Mouse (Mus musculus): ENCODE results near the gene Smim17. TPM values are rescaled to one million over a fixed set of nuclear protein-coding genes. Genes with fewer than 3 reads are reported as not detected.
"Not testable (repeated sequence)": the region's sequence is repeated elsewhere in the genome, so short reads cannot be mapped to it uniquely, and the experiment has no call there.

Smim17 gene
- polyA plus RNA-seq, 2 experiments: 0.42 TPM; not detected in 1

- no peak within 1 kb of the TSS for H3K27ac ChIP-seq
- H3K4me1 ChIP-seq (replicated peaks; ENCODE audit: control insufficient read depth in 2 of 2, insufficient read depth in 2 of 2, low read length in 1 of 2): no peaks in the 10 kb centered on the region
- H3K4me2 ChIP-seq (ENCODE audit: low read depth): no peak within 1 kb of the TSS
- H3K4me3 ChIP-seq (ENCODE audit: insufficient read depth in 1 of 2, low read depth in 2 of 2, low read length in 2 of 2): no peak within 1 kb of the TSS
- DNase-seq (ENCODE audit: low read depth in 3 of 3, low spot score in 3 of 3) (no peak), ATAC-seq (ENCODE audit: insufficient read depth) (no peak)
- TF ChIP-seq EP300 (IDR thresholded peaks at IDR 0.05; ENCODE audit: low read depth): no peak
- no peak for TF ChIP-seq CTCF (IDR thresholded peaks at IDR 0.05; ENCODE audit: low read depth)
- no peaks in the 10 kb centered on the region for H3K27me3 ChIP-seq (ENCODE audit: control insufficient read depth, insufficient read depth, low read length)
- no peaks in the 10 kb centered on the region for H3K9me3 ChIP-seq (ENCODE audit: control insufficient read depth, low read length)
- H3K9ac ChIP-seq (replicated peaks): no peak within 1 kb of the TSS
- no peaks in the 10 kb centered on the region for H3K36me3 ChIP-seq (replicated peaks; ENCODE audit: control insufficient read depth, insufficient read depth, low read depth)
Observed at GRCm38 (mm10) chr7:6466951-6467350, 68.4 kb downstream of the Smim17 start, which contains the start of gene Olfr1346. Gene Olfr1346, plus strand, starts transcription at chr7:6467101.

DNA sequence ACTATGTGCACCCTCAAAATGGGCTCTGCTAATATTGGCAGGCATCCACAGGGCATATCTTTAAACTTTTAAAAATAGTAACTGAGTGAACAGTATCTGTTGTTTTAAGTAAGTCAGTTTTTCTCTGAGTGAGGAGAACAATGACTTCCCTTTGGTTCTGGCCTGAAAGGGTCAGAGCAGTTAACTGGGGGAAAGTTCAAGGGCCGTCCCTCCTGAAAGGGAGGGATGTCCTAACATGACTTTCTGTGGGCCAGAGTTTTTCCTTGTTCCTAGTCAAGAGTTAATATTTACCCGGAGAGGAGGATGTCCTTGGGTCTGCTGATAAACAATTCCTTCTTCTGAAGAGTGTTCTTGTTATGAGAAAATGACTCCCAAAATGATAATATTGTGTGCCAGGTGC lies 79.1 kb downstream of the Smim17 start:
- not testable (repeated sequence) for H3K27ac ChIP-seq; DNase-seq (ENCODE audit: low read depth in 3 of 3, low spot score in 3 of 3); H3K4me1 ChIP-seq (replicated peaks; ENCODE audit: control insufficient read depth in 2 of 2, insufficient read depth in 2 of 2, low read length in 1 of 2); ATAC-seq (ENCODE audit: insufficient read depth); H3K36me3 ChIP-seq (replicated peaks; ENCODE audit: control insufficient read depth, insufficient read depth, low read depth); H3K4me3 ChIP-seq (ENCODE audit: insufficient read depth in 1 of 2, low read depth in 2 of 2, low read length in 2 of 2); H3K9me3 ChIP-seq (ENCODE audit: control insufficient read depth, low read length); H3K4me2 ChIP-seq (ENCODE audit: low read depth); H3K9ac ChIP-seq (replicated peaks); H3K27me3 ChIP-seq (ENCODE audit: control insufficient read depth, insufficient read depth, low read length)
- 49% methylated on average over 2 of the region's 2 CpGs for WGBS (ENCODE audit: insufficient replicate concordance)

Other genes starting within 250 kb of the Smim17 start
- gene Zfp787, start 242.7 kb upstream of the Smim17 start, polyA plus RNA-seq (2012; rRNA removed): 11.6 and 12.5 TPM in 2 replicates
- gene Zfp787, start 242.7 kb upstream of the Smim17 start, polyA plus RNA-seq (2014; fragmentation: Nextera tagmentation; extraction: Ambion mirVana): 6.7 and 6.9 TPM in 2 replicates
- gene Zfp444, start 226.5 kb upstream of the Smim17 start, polyA plus RNA-seq (2012; rRNA removed): 10.1 and 13.8 TPM in 2 replicates
- 15.0 and 16.3 TPM in 2 replicates for gene Zfp444, start 226.5 kb upstream of the Smim17 start, polyA plus RNA-seq (2014; fragmentation: Nextera tagmentation; extraction: Ambion mirVana)
- gene Galp, start 201.6 kb upstream of the Smim17 start, polyA plus RNA-seq (2012; rRNA removed): not detected in 2 replicates
- gene Galp, start 201.6 kb upstream of the Smim17 start, polyA plus RNA-seq (2014; fragmentation: Nextera tagmentation; extraction: Ambion mirVana): not detected in 2 replicates
- not detected in 2 replicates for gene Zscan5b, start 176.4 kb upstream of the Smim17 start, polyA plus RNA-seq (2012; rRNA removed)
- gene Zscan5b, start 176.4 kb upstream of the Smim17 start, polyA plus RNA-seq (2014; fragmentation: Nextera tagmentation; extraction: Ambion mirVana): not detected in 2 replicates
- gene Epp13, start 146.0 kb upstream of the Smim17 start, polyA plus RNA-seq (2012; rRNA removed): not detected in 2 replicates
- gene Epp13, start 146.0 kb upstream of the Smim17 start, polyA plus RNA-seq (2014; fragmentation: Nextera tagmentation; extraction: Ambion mirVana): not detected in 2 replicates
- 1.7 and 2.2 TPM in 2 replicates for gene Zfp667, start 112.1 kb upstream of the Smim17 start, polyA plus RNA-seq (2012; rRNA removed)
- 5.3 and 6.6 TPM in 2 replicates for gene Zfp667, start 112.1 kb upstream of the Smim17 start, polyA plus RNA-seq (2014; fragmentation: Nextera tagmentation; extraction: Ambion mirVana)
- gene Zfp583, start 67.4 kb upstream of the Smim17 start, polyA plus RNA-seq (2012; rRNA removed): 0.73 and 0.79 TPM in 2 replicates
- gene Zfp583, start 67.4 kb upstream of the Smim17 start, polyA plus RNA-seq (2014; fragmentation: Nextera tagmentation; extraction: Ambion mirVana): 0.54 and 0.88 TPM in 2 replicates
- gene Gm3854, start 55.0 kb upstream of the Smim17 start, polyA plus RNA-seq (2012; rRNA removed): 0.13 and 0.20 TPM in 2 replicates
- gene Gm3854, start 55.0 kb upstream of the Smim17 start, polyA plus RNA-seq (2014; fragmentation: Nextera tagmentation; extraction: Ambion mirVana): 0.06 and 0.16 TPM in 2 replicates
- 0.23 and 0.67 TPM in 2 replicates for gene Zfp78, start 35.4 kb upstream of the Smim17 start, polyA plus RNA-seq (2012; rRNA removed)
- 0.76 and 0.83 TPM in 2 replicates for gene Zfp78, start 35.4 kb upstream of the Smim17 start, polyA plus RNA-seq (2014; fragmentation: Nextera tagmentation; extraction: Ambion mirVana)
- 0.63 and 1.0 TPM in 2 replicates for gene Zfp28, start 15.4 kb upstream of the Smim17 start, polyA plus RNA-seq (2012; rRNA removed)
- gene Zfp28, start 15.4 kb upstream of the Smim17 start, polyA plus RNA-seq (2014; fragmentation: Nextera tagmentation; extraction: Ambion mirVana): 0.91 and 1.2 TPM in 2 replicates
- gene Gm20715, start 11.6 kb downstream of the Smim17 start, polyA plus RNA-seq (2012; rRNA removed): not detected in 2 replicates
- gene Gm20715, start 11.6 kb downstream of the Smim17 start, polyA plus RNA-seq (2014; fragmentation: Nextera tagmentation; extraction: Ambion mirVana): not detected in 2 replicates
- gene Olfr1344, start 40.0 kb downstream of the Smim17 start, polyA plus RNA-seq (2012; rRNA removed): not detected in 2 replicates
- gene Olfr1344, start 40.0 kb downstream of the Smim17 start, polyA plus RNA-seq (2014; fragmentation: Nextera tagmentation; extraction: Ambion mirVana): not detected in 2 replicates
- not detected in 2 replicates for gene Olfr1336, start 57.5 kb downstream of the Smim17 start, polyA plus RNA-seq (2012; rRNA removed)
- gene Olfr1336, start 57.5 kb downstream of the Smim17 start, polyA plus RNA-seq (2014; fragmentation: Nextera tagmentation; extraction: Ambion mirVana): not detected in 2 replicates
- not detected in 2 replicates for gene Olfr1346, start 68.4 kb downstream of the Smim17 start, polyA plus RNA-seq (2012; rRNA removed)
- gene Olfr1346, start 68.4 kb downstream of the Smim17 start, polyA plus RNA-seq (2014; fragmentation: Nextera tagmentation; extraction: Ambion mirVana): not detected in 2 replicates
- not detected in 2 replicates for gene Olfr5, start 88.2 kb downstream of the Smim17 start, polyA plus RNA-seq (2012; rRNA removed)
- gene Olfr5, start 88.2 kb downstream of the Smim17 start, polyA plus RNA-seq (2014; fragmentation: Nextera tagmentation; extraction: Ambion mirVana): not detected in 2 replicates
- gene Olfr1347, start 101.0 kb downstream of the Smim17 start, polyA plus RNA-seq (2012; rRNA removed): not detected in 2 replicates
- not detected in 2 replicates for gene Olfr1347, start 101.0 kb downstream of the Smim17 start, polyA plus RNA-seq (2014; fragmentation: Nextera tagmentation; extraction: Ambion mirVana)
- gene Olfr1348, start 110.0 kb downstream of the Smim17 start, polyA plus RNA-seq (2012; rRNA removed): not detected in 2 replicates
- not detected in 2 replicates for gene Olfr1348, start 110.0 kb downstream of the Smim17 start, polyA plus RNA-seq (2014; fragmentation: Nextera tagmentation; extraction: Ambion mirVana)
- gene Olfr1349, start 124.2 kb downstream of the Smim17 start, polyA plus RNA-seq (2012; rRNA removed): not detected in 2 replicates
- gene Olfr1349, start 124.2 kb downstream of the Smim17 start, polyA plus RNA-seq (2014; fragmentation: Nextera tagmentation; extraction: Ambion mirVana): not detected in 2 replicates
- not detected in 2 replicates for gene Olfr1350, start 166.1 kb downstream of the Smim17 start, polyA plus RNA-seq (2012; rRNA removed)
- not detected in 2 replicates for gene Olfr1350, start 166.1 kb downstream of the Smim17 start, polyA plus RNA-seq (2014; fragmentation: Nextera tagmentation; extraction: Ambion mirVana)

Data from liver, embryonic 14.5 days (tissue).